Mouse (Mus musculus): ENCODE measurements at regions not wholly inside any gene's neighbourhood (a gene's known extent, or its start where the extent isn't known, plus 50 kb on each side); places are given as distances from the start of the nearest gene placed in this dataset.

- DNase-seq = no peak
Observed at GRCm38 (mm10) chr4:83987846-83988245, 462.5 kb downstream of the Ccdc171 start.

- no peak for DNase-seq
Observed at GRCm38 (mm10) chr4:83988314-83988713, 463.0 kb downstream of the Ccdc171 start.

GRCm38 (mm10) chr4:83990126-83990989 lies 465.0 kb downstream of the Ccdc171 start:
- DNase-seq = no peak

GRCm38 (mm10) chr4:83991195-83991594 lies 465.9 kb downstream of the Ccdc171 start:
- no peak for DNase-seq

GRCm38 (mm10) chr4:83997079-83997478 lies 471.7 kb downstream of the Ccdc171 start:
- no peak for DNase-seq

GRCm38 (mm10) chr4:84001645-84002044 lies 476.3 kb downstream of the Ccdc171 start:
- no peak for DNase-seq

GRCm38 (mm10) chr4:84004055-84004778 lies 478.9 kb downstream of the Ccdc171 start:
- no peak for DNase-seq

GRCm38 (mm10) chr4:84004786-84005382 lies 479.5 kb downstream of the Ccdc171 start:
- no peak for DNase-seq

- no peak for DNase-seq
Observed at GRCm38 (mm10) chr4:84011941-84012340, 486.6 kb downstream of the Ccdc171 start.

- DNase-seq = no peak
Observed at GRCm38 (mm10) chr4:84015139-84015538, 489.8 kb downstream of the Ccdc171 start.

- DNase-seq = no peak
Observed at GRCm38 (mm10) chr4:84015552-84016169, 490.3 kb downstream of the Ccdc171 start.

- DNase-seq = no peak
Observed at GRCm38 (mm10) chr4:84018135-84018534, 492.8 kb downstream of the Ccdc171 start.

GRCm38 (mm10) chr4:84018774-84019173 lies 493.4 kb downstream of the Ccdc171 start:
- DNase-seq = no peak

- no peak for DNase-seq
Observed at GRCm38 (mm10) chr4:84019500-84020255, 494.3 kb downstream of the Ccdc171 start.

GRCm38 (mm10) chr4:84020692-84021091 lies 495.3 kb downstream of the Ccdc171 start:
- no peak for DNase-seq

GRCm38 (mm10) chr4:84022323-84022722 lies 497.0 kb downstream of the Ccdc171 start:
- DNase-seq = no peak

- DNase-seq = no peak
Observed at GRCm38 (mm10) chr4:84026144-84026543, 500.8 kb downstream of the Ccdc171 start.

GRCm38 (mm10) chr4:84028120-84028519 lies 502.8 kb downstream of the Ccdc171 start:
- no peak for DNase-seq

- no peak for DNase-seq
Observed at GRCm38 (mm10) chr4:84030916-84031315, 505.6 kb downstream of the Ccdc171 start.

GRCm38 (mm10) chr4:84032505-84032904 lies 507.2 kb downstream of the Ccdc171 start:
- DNase-seq = no peak

- DNase-seq = no peak
Observed at GRCm38 (mm10) chr4:84035347-84035746, 510.0 kb downstream of the Ccdc171 start.

GRCm38 (mm10) chr4:84037535-84037934 lies 512.2 kb downstream of the Ccdc171 start:
- no peak for DNase-seq
